Mouse (Mus musculus): ENCODE data around the gene Fermt3. TPM values are rescaled to one million over a fixed set of nuclear protein-coding genes. Genes with fewer than 3 reads are reported as not detected.
A peak's percentile ranks its signal among the peaks of the same experiment; 100 is the strongest.

The Fermt3 gene
- total and polyA plus RNA-seq, 3 experiments: 5.2 to 9.0 (median 7.8) TPM

GRCm38 (mm10) chr19:7041171-7041570 is 21.9 kb upstream of the Fermt3 start:
- intact Hi-C loops (cut with DNase I): no loop called here
- Histone ChIP-seq H3K9ac (ENCODE audit: low read depth, low read length) (no peak overlapping the region), H3K4me3 (no peak overlapping the region; the same call in 1 of the 2 replicates), H3K27ac (peak overlapping the region; percentile 99), H3K4me1 (ENCODE audit: control insufficient read depth, insufficient read depth, low read length) (peaks cover 14% of the 10 kb centered on the region), H3K36me3 (ENCODE audit: control insufficient read depth, insufficient read depth, low read length) (peaks cover 4% of the 10 kb centered on the region), H3K79me2 (replicated peaks; ENCODE audit: control insufficient read depth, insufficient read depth, low read length) (peaks cover 1% of the 10 kb centered on the region; the same call in 1 of the 2 replicates), H3K27me3 (ENCODE audit: control insufficient read depth, insufficient read depth, low read length) (no peaks in the 10 kb centered on the region)
- DNase-seq: no peak
- 92% methylated on average over 2 of the region's 2 CpGs for WGBS
- no peak for TF ChIP-seq EP300 (IDR thresholded peaks at IDR 0.05; ENCODE audit: insufficient read depth, low read depth, low read length)
- TF ChIP-seq POLR2A (IDR thresholded peaks at IDR 0.05; ENCODE audit: insufficient read depth, low read depth, low read length): no peak
- no peak for TF ChIP-seq CTCF (IDR thresholded peaks at IDR 0.05)

GRCm38 (mm10) chr19:7040637-7041130 is 21.4 kb upstream of the Fermt3 start:
- Histone ChIP-seq H3K36me3 (ENCODE audit: control insufficient read depth, insufficient read depth, low read length) (peaks cover 4% of the 10 kb centered on the region), H3K79me2 (replicated peaks; ENCODE audit: control insufficient read depth, insufficient read depth, low read length) (peaks cover 1% of the 10 kb centered on the region; the same call in 1 of the 2 replicates), H3K9ac (ENCODE audit: low read depth, low read length) (peak overlapping the region; percentile 86), H3K4me1 (ENCODE audit: control insufficient read depth, insufficient read depth, low read length) (peaks cover 14% of the 10 kb centered on the region), H3K27me3 (ENCODE audit: control insufficient read depth, insufficient read depth, low read length) (no peaks in the 10 kb centered on the region), H3K4me3 (peak overlapping the region; percentile 79), H3K27ac (peak overlapping the region; percentile 99)
- DNase-seq: no peak
- WGBS: 16% methylated on average over 13 of the region's 13 CpGs
- TF ChIP-seq POLR2A (IDR thresholded peaks at IDR 0.05; ENCODE audit: insufficient read depth, low read depth, low read length): no peak
- TF ChIP-seq EP300 (IDR thresholded peaks at IDR 0.05; ENCODE audit: insufficient read depth, low read depth, low read length): no peak
- TF ChIP-seq CTCF (IDR thresholded peaks at IDR 0.05): no peak
- intact Hi-C loops (cut with DNase I): no loop called here

DNA sequence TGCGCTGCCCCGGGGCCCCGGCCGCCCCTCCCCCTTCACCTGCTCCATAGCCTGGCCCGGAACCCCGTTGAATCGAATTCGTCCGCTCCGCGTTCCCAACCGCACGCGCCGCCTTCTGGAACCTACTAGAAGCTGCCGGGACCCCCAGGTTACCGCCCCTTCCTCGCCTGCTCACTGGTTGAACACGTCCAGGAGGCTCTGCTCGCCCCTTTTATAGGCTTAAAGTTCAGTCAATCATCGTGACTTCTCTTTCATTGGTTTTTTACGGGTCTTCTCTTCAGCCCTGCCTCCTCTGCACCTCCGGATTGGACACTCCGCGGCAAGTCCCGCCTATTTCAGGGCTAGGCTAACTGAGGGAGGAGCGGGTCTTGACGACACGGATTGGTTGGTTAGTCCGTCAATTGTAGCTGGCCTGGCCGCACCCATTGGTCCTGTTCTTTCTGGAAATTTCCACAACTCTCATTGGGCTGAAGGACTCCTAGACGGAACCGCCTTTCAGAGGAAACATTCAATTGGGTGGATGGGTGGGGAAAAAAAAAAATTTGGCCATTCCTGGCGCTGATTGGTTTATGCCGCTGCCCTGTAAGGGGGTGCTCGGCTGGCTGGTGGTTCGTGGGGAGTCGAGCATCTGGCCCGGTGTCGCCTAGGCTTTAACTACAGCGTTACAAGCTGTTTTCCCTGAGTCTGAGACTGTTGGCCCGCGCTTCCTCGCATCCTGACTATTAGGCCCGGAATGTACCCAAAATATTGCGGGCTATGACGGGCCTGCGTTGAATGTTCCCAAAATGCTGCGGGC is 20.8 kb upstream of the Fermt3 start, which contains the start of gene Stip1:
Gene Stip1 (minus strand): TSS at position 127 of the 796 bp plus-strand sequence.
- no peaks in the 10 kb centered on the region for H3K27me3 ChIP-seq (ENCODE audit: control insufficient read depth, insufficient read depth, low read length)
- intact Hi-C loops (cut with DNase I): loop anchor here (2.0 to 5.0 kb wide), 2 partner anchors 43 to 61 kb away; partner anchors contain the start of genes Nudt22 and Trpt1
- H3K4me1 ChIP-seq (ENCODE audit: control insufficient read depth, insufficient read depth, low read length): peaks cover 14% of the 10 kb centered on the region
- H3K4me3 ChIP-seq: peak within 1 kb of the TSS; percentile 79
- peak within 1 kb of the TSS; percentile 99 for H3K27ac ChIP-seq
- under 1% methylated on average over 49 of the region's 49 CpGs for WGBS
- DNase-seq: peak; percentile 97 to 100
- peak within 1 kb of the TSS; percentile 94 for H3K9ac ChIP-seq (ENCODE audit: low read depth, low read length)
- peaks cover 1% of the 10 kb centered on the region; the same call in 1 of the 2 replicates for H3K79me2 ChIP-seq (replicated peaks; ENCODE audit: control insufficient read depth, insufficient read depth, low read length)
- peaks cover 4% of the 10 kb centered on the region for H3K36me3 ChIP-seq (ENCODE audit: control insufficient read depth, insufficient read depth, low read length)
- TF ChIP-seq CTCF (IDR thresholded peaks at IDR 0.05) (peak; percentile 44), EP300 (IDR thresholded peaks at IDR 0.05; ENCODE audit: insufficient read depth, low read depth, low read length) (peak; percentile 49), POLR2A (IDR thresholded peaks at IDR 0.05; ENCODE audit: insufficient read depth, low read depth, low read length) (peak; percentile 99)

GRCm38 (mm10) chr19:7039088-7039720 is 19.9 kb upstream of the Fermt3 start:
- under 1% methylated on average over 35 of the region's 35 CpGs for WGBS
- Histone ChIP-seq H3K27me3 (ENCODE audit: control insufficient read depth, insufficient read depth, low read length) (no peaks in the 10 kb centered on the region), H3K27ac (peak overlapping the region; percentile 94), H3K4me3 (peak overlapping the region; percentile 76), H3K4me1 (ENCODE audit: control insufficient read depth, insufficient read depth, low read length) (peaks cover 11% of the 10 kb centered on the region), H3K36me3 (ENCODE audit: control insufficient read depth, insufficient read depth, low read length) (peaks cover 4% of the 10 kb centered on the region), H3K9ac (ENCODE audit: low read depth, low read length) (peak overlapping the region; percentile 94), H3K79me2 (replicated peaks; ENCODE audit: control insufficient read depth, insufficient read depth, low read length) (peaks cover 1% of the 10 kb centered on the region; the same call in 1 of the 2 replicates)
- no peak for TF ChIP-seq EP300 (IDR thresholded peaks at IDR 0.05; ENCODE audit: insufficient read depth, low read depth, low read length)
- TF ChIP-seq POLR2A (IDR thresholded peaks at IDR 0.05; ENCODE audit: insufficient read depth, low read depth, low read length): no peak
- TF ChIP-seq CTCF (IDR thresholded peaks at IDR 0.05): no peak
- intact Hi-C loops (cut with DNase I): loop anchor here (2.0 to 5.0 kb wide), 2 partner anchors 42 to 60 kb away; partner anchors contain the start of genes Nudt22 and Trpt1
- DNase-seq: no peak

GRCm38 (mm10) chr19:7034006-7034405 is 14.7 kb upstream of the Fermt3 start:
- no peak overlapping the region for H3K4me3 ChIP-seq
- H3K9ac ChIP-seq (ENCODE audit: low read depth, low read length): no peak overlapping the region
- no peak overlapping the region for H3K27ac ChIP-seq
- 88% methylated on average over 5 of the region's 5 CpGs for WGBS
- H3K36me3 ChIP-seq (ENCODE audit: control insufficient read depth, insufficient read depth, low read length): peaks cover 4% of the 10 kb centered on the region
- peaks cover 4% of the 10 kb centered on the region; the same call in 1 of the 2 replicates for H3K4me1 ChIP-seq (ENCODE audit: control insufficient read depth, insufficient read depth, low read length)
- intact Hi-C loops (cut with DNase I): no loop called here
- no peak for DNase-seq
- H3K79me2 ChIP-seq (replicated peaks; ENCODE audit: control insufficient read depth, insufficient read depth, low read length): peaks cover 1% of the 10 kb centered on the region; the same call in 1 of the 2 replicates
- no peak for TF ChIP-seq CTCF (IDR thresholded peaks at IDR 0.05)
- TF ChIP-seq POLR2A (IDR thresholded peaks at IDR 0.05; ENCODE audit: insufficient read depth, low read depth, low read length): no peak
- no peak for TF ChIP-seq EP300 (IDR thresholded peaks at IDR 0.05; ENCODE audit: insufficient read depth, low read depth, low read length)
- no peaks in the 10 kb centered on the region for H3K27me3 ChIP-seq (ENCODE audit: control insufficient read depth, insufficient read depth, low read length)
